Mouse (Mus musculus) heart, embryonic 12.5 days (tissue): ENCODE data around the gene Lcn3. TPM values are rescaled to one million over a fixed set of nuclear protein-coding genes. Genes with fewer than 3 reads are reported as not detected.
A peak's percentile ranks its signal among the peaks of the same experiment; 100 is the strongest.
"Not testable (repeated sequence)": the region's sequence is repeated elsewhere in the genome, so short reads cannot be mapped to it uniquely, and the experiment has no call there.

Source experiments
- ATAC-seq: fragments of 200-750 bp; cut with Nextera tagmentation; 2 replicates; pipeline ENCODE4 v1.8.0; 2017; ENCODE audit warnings: moderate TSS enrichment, moderate library complexity; ENCODE audit not compliant: insufficient number of reproducible peaks, low FRiP score
- H3K27ac ChIP-seq: fragments of 300-500 bp; sonication (generic); 2 replicates; pipeline ENCODE4 v1.5.1; 2016; ENCODE audit warnings: mild to moderate bottlenecking, moderate library complexity; ENCODE audit not compliant: poor library complexity, severe bottlenecking
- H3K27me3 ChIP-seq: fragments of 300-500 bp; sonication (generic); replicated peaks from 2 replicates; pipeline ENCODE4 v1.6.1; 2016; ENCODE audit warnings: mild to moderate bottlenecking, moderate library complexity
- H3K36me3 ChIP-seq: fragments of 300-500 bp; sonication (generic); 2 replicates; pipeline ENCODE4 v1.6.1; 2016; ENCODE audit warnings: mild to moderate bottlenecking, moderate library complexity
- H3K4me1 ChIP-seq: fragments of 300-500 bp; sonication (generic); replicated peaks from 2 replicates; pipeline ENCODE4 v1.6.1; 2016; ENCODE audit warnings: mild to moderate bottlenecking
- H3K4me2 ChIP-seq: fragments of 300-500 bp; sonication (generic); 2 replicates; pipeline ENCODE4 v1.6.1; 2016; ENCODE audit warnings: mild to moderate bottlenecking, moderate library complexity
- H3K4me3 ChIP-seq: fragments of 300-500 bp; sonication (generic); 2 replicates; pipeline ENCODE4 v1.5.1; 2016; ENCODE audit warnings: mild to moderate bottlenecking
- H3K9ac ChIP-seq: fragments of 300-500 bp; sonication (generic); 2 replicates; pipeline ENCODE4 v1.6.1; 2016; ENCODE audit warnings: mild to moderate bottlenecking, moderate library complexity
- H3K9me3 ChIP-seq: fragments of 300-500 bp; sonication (generic); replicated peaks from 2 replicates; pipeline ENCODE4 v1.6.1; 2016; ENCODE audit warnings: mild to moderate bottlenecking, moderate library complexity
- WGBS: fragments of 180-500 bp; shearing (Covaris S2); methylation state at CpG from one replicate; pipeline ENCODE4 v1.1.7; 2016; 5-methylcytosine and 5-hydroxymethylcytosine counted together
- polyA plus RNA-seq: library from polyadenylated mRNA; unstranded; fragments of >200 nt; fragmentation: Nextera tagmentation; extraction: Ambion mirVana; gene quantifications from 2 replicates; pipeline ENCODE4 v1.2.1, GENCODE M21; 2016

Lcn3 gene
- not detected in 2 replicates for polyA plus RNA-seq

GRCm38 (mm10) chr2:25765269-25765668, at the start of gene Lcn3:
Gene Lcn3 (plus strand): TSS chr2:25765569.
- H3K9ac ChIP-seq, result no peak within 1 kb of the TSS
- H3K27me3 ChIP-seq, result peaks cover 10% of the 10 kb centered on the region
- no peak for ATAC-seq
- H3K4me3 ChIP-seq, result no peak within 1 kb of the TSS
- no peak within 1 kb of the TSS for H3K27ac ChIP-seq
- no peaks in the 10 kb centered on the region for H3K9me3 ChIP-seq
- WGBS, result 50% methylated on average over 2 of the region's 2 CpGs
- no peaks in the 10 kb centered on the region for H3K36me3 ChIP-seq
- H3K4me1 ChIP-seq, result no peaks in the 10 kb centered on the region
- no peak within 1 kb of the TSS for H3K4me2 ChIP-seq

GRCm38 (mm10) chr2:25717222-25717621, 48.1 kb upstream of the Lcn3 start:
- Histone ChIP-seq H3K9me3 (peaks cover 4% of the 10 kb centered on the region; the same call in 1 of the 2 replicates), H3K4me1 (no peaks in the 10 kb centered on the region), H3K27me3 (no peaks in the 10 kb centered on the region), H3K4me3 (no peak overlapping the region), H3K27ac (no peak overlapping the region), H3K9ac (no peak overlapping the region), H3K36me3 (no peaks in the 10 kb centered on the region), H3K4me2 (no peak overlapping the region)
- no peak for ATAC-seq

- H3K27me3 ChIP-seq, result no peaks in the 10 kb centered on the region
- no peak overlapping the region for H3K9ac ChIP-seq
- 34% methylated on average over 2 of the region's 2 CpGs for WGBS
- H3K36me3 ChIP-seq, result no peaks in the 10 kb centered on the region
- H3K4me1 ChIP-seq, result no peaks in the 10 kb centered on the region
- H3K27ac ChIP-seq, result peak overlapping the region; percentile 17; the same call in 1 of the 2 replicates
- H3K4me3 ChIP-seq, result no peak overlapping the region
- H3K4me2 ChIP-seq, result no peak overlapping the region
- 0 out of 2 replicates have a peak, but pooled peaks cover 3% of the 10 kb centered on the region for H3K9me3 ChIP-seq
- ATAC-seq, result peak; percentile 67
These were observed 32.0 kb upstream of the Lcn3 start for GRCm38 (mm10) chr2:25733199-25733930.

- H3K9me3 ChIP-seq, H3K27ac ChIP-seq, H3K36me3 ChIP-seq, H3K9ac ChIP-seq, ATAC-seq, H3K4me3 ChIP-seq, H3K27me3 ChIP-seq, H3K4me1 ChIP-seq, H3K4me2 ChIP-seq: not testable (repeated sequence)
- WGBS, result 70% methylated on average over 3 of the region's 3 CpGs
These were observed 28.7 kb upstream of the Lcn3 start, which contains the start of gene Obp2b for GRCm38 (mm10) chr2:25736709-25737108. Gene Obp2b (plus strand): TSS chr2:25737009.

- Histone ChIP-seq H3K36me3 (no peaks in the 10 kb centered on the region), H3K9ac (no peak overlapping the region), H3K4me2 (no peak overlapping the region), H3K27me3 (no peaks in the 10 kb centered on the region), H3K4me3 (no peak overlapping the region), H3K9me3 (no peaks in the 10 kb centered on the region), H3K4me1 (no peaks in the 10 kb centered on the region), H3K27ac (no peak overlapping the region)
- WGBS, result 63% methylated on average over 1 of the region's 1 CpGs
- no peak for ATAC-seq
These were observed 23.7 kb upstream of the Lcn3 start for GRCm38 (mm10) chr2:25741671-25742070.

GRCm38 (mm10) chr2:25754201-25754600, 11.2 kb upstream of the Lcn3 start:
- no peaks in the 10 kb centered on the region for H3K27me3 ChIP-seq
- H3K36me3 ChIP-seq, result no peaks in the 10 kb centered on the region
- ATAC-seq, result no peak
- no peak overlapping the region for H3K4me3 ChIP-seq
- no peak overlapping the region for H3K9ac ChIP-seq
- H3K27ac ChIP-seq, result no peak overlapping the region
- WGBS, result 90% methylated on average over 1 of the region's 1 CpGs
- H3K9me3 ChIP-seq, result peaks cover 5% of the 10 kb centered on the region
- no peak overlapping the region for H3K4me2 ChIP-seq
- H3K4me1 ChIP-seq, result peaks cover 9% of the 10 kb centered on the region; the same call in 1 of the 2 replicates

- H3K4me2 ChIP-seq, result no peak overlapping the region
These were observed 7.2 kb upstream of the Lcn3 start for GRCm38 (mm10) chr2:25758064-25758625.

GRCm38 (mm10) chr2:25767764-25768163, 2.4 kb downstream of the Lcn3 start:
- no peak overlapping the region for H3K9ac ChIP-seq
- no peaks in the 10 kb centered on the region for H3K36me3 ChIP-seq
- no peaks in the 10 kb centered on the region for H3K4me1 ChIP-seq
- no peak overlapping the region for H3K27ac ChIP-seq
- 62% methylated on average over 4 of the region's 4 CpGs for WGBS
- no peaks in the 10 kb centered on the region for H3K9me3 ChIP-seq
- H3K4me3 ChIP-seq, result no peak overlapping the region
- H3K27me3 ChIP-seq, result peaks cover 10% of the 10 kb centered on the region
- no peak for ATAC-seq
- H3K4me2 ChIP-seq, result no peak overlapping the region

More at GRCm38 (mm10) chr2:25758064-25758625, 7.2 kb upstream of the Lcn3 start:
- H3K36me3 ChIP-seq, result no peaks in the 10 kb centered on the region
- no peak overlapping the region for H3K27ac ChIP-seq
- no peaks in the 10 kb centered on the region for H3K27me3 ChIP-seq
- peaks cover 5% of the 10 kb centered on the region for H3K9me3 ChIP-seq
- H3K4me3 ChIP-seq, result no peak overlapping the region
- ATAC-seq, result no peak
- 53% methylated on average over 4 of the region's 4 CpGs for WGBS
- H3K9ac ChIP-seq, result no peak overlapping the region
- peaks cover 1% of the 10 kb centered on the region; the same call in 1 of the 2 replicates for H3K4me1 ChIP-seq

GRCm38 (mm10) chr2:25773507-25773906, 8.1 kb downstream of the Lcn3 start:
- H3K27ac ChIP-seq, result no peak overlapping the region
- H3K4me3 ChIP-seq, result no peak overlapping the region
- WGBS, result 76% methylated on average over 2 of the region's 2 CpGs
- H3K27me3 ChIP-seq, result 0 out of 2 replicates have a peak, but pooled peaks cover 8% of the 10 kb centered on the region
- no peaks in the 10 kb centered on the region for H3K4me1 ChIP-seq
- ATAC-seq, result no peak
- H3K36me3 ChIP-seq, result no peaks in the 10 kb centered on the region
- no peak overlapping the region for H3K4me2 ChIP-seq
- no peaks in the 10 kb centered on the region for H3K9me3 ChIP-seq
- H3K9ac ChIP-seq, result no peak overlapping the region

- no peak overlapping the region for H3K4me2 ChIP-seq
- H3K4me3 ChIP-seq, result no peak overlapping the region
- no peaks in the 10 kb centered on the region for H3K4me1 ChIP-seq
- ATAC-seq, result no peak
- 69% methylated on average over 2 of the region's 2 CpGs for WGBS
- H3K36me3 ChIP-seq, result no peaks in the 10 kb centered on the region
- H3K27me3 ChIP-seq, result 0 out of 2 replicates have a peak, but pooled peaks cover 5% of the 10 kb centered on the region
- H3K9ac ChIP-seq, result no peak overlapping the region
- H3K27ac ChIP-seq, result no peak overlapping the region
- no peaks in the 10 kb centered on the region for H3K9me3 ChIP-seq
These were observed 9.3 kb downstream of the Lcn3 start for GRCm38 (mm10) chr2:25774640-25775039.

GRCm38 (mm10) chr2:25775991-25776390, 10.6 kb downstream of the Lcn3 start:
- Histone ChIP-seq H3K9me3 (no peaks in the 10 kb centered on the region), H3K4me1 (no peaks in the 10 kb centered on the region), H3K9ac (no peak overlapping the region), H3K36me3 (no peaks in the 10 kb centered on the region), H3K4me3 (no peak overlapping the region), H3K27me3 (0 out of 2 replicates have a peak, but pooled peaks cover 2% of the 10 kb centered on the region), H3K27ac (no peak overlapping the region), H3K4me2 (no peak overlapping the region)
- ATAC-seq, result no peak
- 77% methylated on average over 3 of the region's 3 CpGs for WGBS
